Mouse (Mus musculus) MEL (cell line): ENCODE data around the gene Adprh. TPM values are rescaled to one million over a fixed set of nuclear protein-coding genes. Genes with fewer than 3 reads are reported as not detected.

Source experiments
- DNase-seq: peaks from one replicate; pipeline ENCODE4 v3.0.0; 2011; ENCODE audit warnings: low read depth, low spot score
- H3K27ac ChIP-seq: 2 replicates; pipeline ENCODE4 v1.5.1; 2012; ENCODE audit warnings: low read depth, mild to moderate bottlenecking, control low read depth, low read length, moderate library complexity; ENCODE audit not compliant: control insufficient read depth
- H3K27me3 ChIP-seq, 2 experiments: fragments of 150-350 bp in 1 of 2; sonication (generic) in 1 of 2; 2 replicates each; pipeline ENCODE4 v1.6.1; 2012; ENCODE audit warnings: low read length in 2 of 2, mild to moderate bottlenecking in 2 of 2, improper control_type of control experiment in 1 of 2, moderate library complexity in 1 of 2; ENCODE audit not compliant: insufficient read depth in 2 of 2, control insufficient read depth in 1 of 2
- H3K36me3 ChIP-seq, 2 experiments: 2 replicates each; pipeline ENCODE4 v1.6.1; 2012 to 2014; ENCODE audit warnings: low read length in 2 of 2, improper control_type of control experiment in 1 of 2, inconsistent platforms in 1 of 2, mild to moderate bottlenecking in 1 of 2; ENCODE audit not compliant: insufficient read depth in 2 of 2, control insufficient read depth in 1 of 2
- H3K4me1 ChIP-seq, 2 experiments: fragments of 150-350 bp in 1 of 2; sonication (generic) in 1 of 2; 2 replicates each; pipeline ENCODE4 v1.6.1; 2012; ENCODE audit warnings: low read length in 2 of 2, improper control_type of control experiment in 1 of 2, mild to moderate bottlenecking in 1 of 2; ENCODE audit not compliant: insufficient read depth in 2 of 2, control insufficient read depth in 1 of 2
- H3K4me3 ChIP-seq, 2 experiments: fragments of 150-350 bp in 1 of 2; sonication (generic) in 1 of 2; 2 replicates each; pipeline ENCODE4 v1.5.1; 2012; ENCODE audit warnings: low read depth in 2 of 2, low read length in 2 of 2, mild to moderate bottlenecking in 2 of 2, moderate library complexity in 2 of 2, control low read depth in 1 of 2, improper control_type of control experiment in 1 of 2; ENCODE audit not compliant: control insufficient read depth in 1 of 2, insufficient read depth in 1 of 2
- H3K79me2 ChIP-seq: 2 replicates; pipeline ENCODE4 v1.6.1; 2012; ENCODE audit warnings: mild to moderate bottlenecking, low read length, moderate library complexity; ENCODE audit not compliant: control insufficient read depth, poor library complexity, insufficient read depth
- H3K9ac ChIP-seq: 2 replicates; pipeline ENCODE4 v1.6.1; 2012; ENCODE audit warnings: low read depth, mild to moderate bottlenecking, control low read depth, low read length, moderate library complexity; ENCODE audit not compliant: control insufficient read depth, poor library complexity, severe bottlenecking
- H3K9me3 ChIP-seq: fragments of 150-350 bp; sonication (generic); replicated peaks from 2 replicates; pipeline ENCODE4 v1.6.1; 2012; ENCODE audit warnings: mild to moderate bottlenecking, low read length, improper control_type of control experiment, moderate library complexity; ENCODE audit not compliant: insufficient read depth
- CHD1 ChIP-seq: IDR thresholded peaks from 2 replicates; pipeline ENCODE4 v1.6.1; 2012; ENCODE audit warnings: low read depth, mild to moderate bottlenecking, inconsistent platforms, low read length, improper control_type of control experiment
- ELF1 ChIP-seq: IDR thresholded peaks from 2 replicates; pipeline ENCODE4 v1.6.1; 2014; ENCODE audit warnings: low read depth, mild to moderate bottlenecking, inconsistent platforms, low read length, improper control_type of control experiment, moderate library complexity
- EP300 ChIP-seq, 2 experiments: IDR thresholded peaks; 2 replicates each; pipeline ENCODE4 v1.6.1; 2011; ENCODE audit warnings: improper control_type of control experiment in 2 of 2, low read length in 2 of 2, low read depth in 1 of 2, mild to moderate bottlenecking in 1 of 2
- ETS1 ChIP-seq: IDR thresholded peaks from 2 replicates; pipeline ENCODE4 v1.6.1; 2012; ENCODE audit warnings: low read depth, mild to moderate bottlenecking, inconsistent platforms, low read length, improper control_type of control experiment, moderate library complexity
- GABPA ChIP-seq: IDR thresholded peaks from 2 replicates; pipeline ENCODE4 v1.6.1; 2012; ENCODE audit warnings: low read depth, mild to moderate bottlenecking, inconsistent platforms, low read length, improper control_type of control experiment, moderate library complexity
- GATA1 ChIP-seq: IDR thresholded peaks from 2 replicates; pipeline ENCODE4 v1.6.1; 2011; ENCODE audit warnings: low read depth, low read length, improper control_type of control experiment
- MAX ChIP-seq: IDR thresholded peaks from 2 replicates; pipeline ENCODE4 v1.6.1; 2011; ENCODE audit warnings: low read length, improper control_type of control experiment
- MAZ ChIP-seq: IDR thresholded peaks from 2 replicates; pipeline ENCODE4 v1.6.1; 2012; ENCODE audit warnings: low read depth, mild to moderate bottlenecking, inconsistent platforms, low read length, improper control_type of control experiment
- MYB ChIP-seq: IDR thresholded peaks from 2 replicates; pipeline ENCODE4 v1.6.1; 2011; ENCODE audit warnings: mild to moderate bottlenecking, low read depth, low read length, improper control_type of control experiment
- MYC ChIP-seq: IDR thresholded peaks from 2 replicates; pipeline ENCODE4 v1.6.1; 2011; ENCODE audit warnings: low read depth, mild to moderate bottlenecking, low read length, improper control_type of control experiment, moderate library complexity
- POLR2AphosphoS2 ChIP-seq: IDR thresholded peaks from 2 replicates; pipeline ENCODE4 v1.6.1; 2011; ENCODE audit warnings: low read length, improper control_type of control experiment
- POLR2AphosphoS5 ChIP-seq: IDR thresholded peaks from 2 replicates; pipeline ENCODE4 v1.6.1; 2012; ENCODE audit warnings: low read depth, borderline replicate concordance, mild to moderate bottlenecking, inconsistent platforms, low read length, moderate library complexity, mixed read lengths
- RAD21 ChIP-seq: IDR thresholded peaks from 2 replicates; pipeline ENCODE4 v1.6.1; 2011; ENCODE audit warnings: mild to moderate bottlenecking, low read depth, low read length, improper control_type of control experiment
- RCOR1 ChIP-seq: IDR thresholded peaks from 2 replicates; pipeline ENCODE4 v1.6.1; 2012; ENCODE audit warnings: low read depth, mild to moderate bottlenecking, inconsistent platforms, low read length, improper control_type of control experiment
- SMC3 ChIP-seq: IDR thresholded peaks from 2 replicates; pipeline ENCODE4 v1.6.1; 2011; ENCODE audit warnings: low read depth, low read length, improper control_type of control experiment
- TAL1 ChIP-seq: IDR thresholded peaks from 2 replicates; pipeline ENCODE4 v1.6.1; 2012; ENCODE audit warnings: mild to moderate bottlenecking, inconsistent platforms, low read length, moderate library complexity, mixed read lengths
- TCF12 ChIP-seq: IDR thresholded peaks from 2 replicates; pipeline ENCODE4 v1.6.1; 2014; ENCODE audit warnings: low read depth, mild to moderate bottlenecking, inconsistent platforms, low read length, improper control_type of control experiment, moderate library complexity
- USF1 ChIP-seq: IDR thresholded peaks from 2 replicates; pipeline ENCODE4 v1.6.1; 2014; ENCODE audit warnings: low read depth, mild to moderate bottlenecking, inconsistent platforms, low read length, improper control_type of control experiment, moderate library complexity
- ZKSCAN1 ChIP-seq: IDR thresholded peaks from 2 replicates; pipeline ENCODE4 v1.6.1; 2012; ENCODE audit warnings: low read depth, mild to moderate bottlenecking, inconsistent platforms, low read length, improper control_type of control experiment, moderate library complexity
- ZMIZ1 ChIP-seq: IDR thresholded peaks from 2 replicates; pipeline ENCODE4 v1.6.1; 2012; ENCODE audit warnings: low read depth, mild to moderate bottlenecking, inconsistent platforms, low read length, improper control_type of control experiment, moderate library complexity
- ZNF384 ChIP-seq: IDR thresholded peaks from 2 replicates; pipeline ENCODE4 v1.6.1; 2012; ENCODE audit warnings: low read depth, mild to moderate bottlenecking, inconsistent platforms, low read length, improper control_type of control experiment
- polyA plus RNA-seq, 2 experiments: library from polyadenylated mRNA; stranded (reverse) in 1 of 2; unstranded in 1 of 2; fragments of >175 nt in 1 of 2; fragments of >200 nt in 1 of 2; gene quantifications; 2 replicates each; pipeline versions ENCODE4 v1.2.1 to v1.2.4; 2012; ENCODE audit warnings: low replicate concordance in 2 of 2, low read depth in 1 of 2; ENCODE audit not compliant: insufficient read length in 2 of 2, insufficient read depth in 1 of 2, missing spikeins in 1 of 2
- total RNA-seq: library from RNA; depleted of rRNA; stranded (reverse); fragments of 300-350 nt; gene quantifications from 2 replicates; pipeline ENCODE4 v1.2.3, GENCODE M21; 2012

Gene Adprh
- total and polyA plus RNA-seq, 3 experiments: 20.1 to 86.7 TPM; not detected in 1

DNA sequence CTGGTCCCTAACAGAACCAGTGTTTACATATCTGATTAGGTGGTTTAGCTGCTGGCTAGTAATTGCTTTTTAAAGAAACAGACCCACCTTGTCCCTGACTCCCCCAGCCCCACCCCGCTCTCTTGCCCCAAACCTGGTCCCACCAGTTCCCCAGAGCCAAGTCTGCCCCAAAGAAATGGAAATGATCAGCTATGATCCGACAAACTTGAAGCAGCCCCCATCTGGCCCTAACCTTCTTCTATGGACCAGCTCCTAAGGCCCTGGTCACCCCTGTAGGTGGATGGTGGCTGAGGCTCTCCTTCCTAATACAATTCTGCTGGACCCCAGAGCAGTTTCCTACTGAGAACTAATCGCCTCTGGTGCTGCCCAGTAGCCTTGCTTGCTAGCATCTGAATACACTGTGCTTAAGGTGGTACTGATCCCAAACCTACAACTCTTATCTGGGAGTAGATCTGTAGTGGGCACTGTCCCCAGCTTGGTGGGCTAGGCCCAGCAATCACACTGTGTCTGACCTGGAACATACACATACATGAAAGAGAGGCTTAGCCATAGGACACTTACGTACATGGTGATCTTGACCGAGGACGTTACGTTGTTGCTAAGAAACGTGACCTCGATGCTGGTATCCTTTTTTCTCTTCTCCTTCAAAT is 52.1 kb downstream of the Adprh start:
- H3K36me3 ChIP-seq: peaks cover 0 to 8% of the 10 kb centered on the region in 2 experiments; a peak in 2 of 4 replicates
- peaks cover 0 to 13% of the 10 kb centered on the region in 2 experiments; a peak in 3 of 4 replicates for H3K4me1 ChIP-seq
- DNase-seq: no peak
- no peak for TF ChIP-seq GABPA
- TF ChIP-seq CHD1: no peak
- TF ChIP-seq MAX: no peak
- no peak for TF ChIP-seq MYB
- no peak for TF ChIP-seq ZKSCAN1
- TF ChIP-seq SMC3: no peak
- H3K4me3 ChIP-seq: no peak overlapping the region
- H3K79me2 ChIP-seq: no peaks in the 10 kb centered on the region
- H3K27ac ChIP-seq: no peak overlapping the region
- H3K27me3 ChIP-seq: no peaks in the 10 kb centered on the region
- no peaks in the 10 kb centered on the region for H3K9me3 ChIP-seq
- no peak overlapping the region for H3K9ac ChIP-seq

DNA sequence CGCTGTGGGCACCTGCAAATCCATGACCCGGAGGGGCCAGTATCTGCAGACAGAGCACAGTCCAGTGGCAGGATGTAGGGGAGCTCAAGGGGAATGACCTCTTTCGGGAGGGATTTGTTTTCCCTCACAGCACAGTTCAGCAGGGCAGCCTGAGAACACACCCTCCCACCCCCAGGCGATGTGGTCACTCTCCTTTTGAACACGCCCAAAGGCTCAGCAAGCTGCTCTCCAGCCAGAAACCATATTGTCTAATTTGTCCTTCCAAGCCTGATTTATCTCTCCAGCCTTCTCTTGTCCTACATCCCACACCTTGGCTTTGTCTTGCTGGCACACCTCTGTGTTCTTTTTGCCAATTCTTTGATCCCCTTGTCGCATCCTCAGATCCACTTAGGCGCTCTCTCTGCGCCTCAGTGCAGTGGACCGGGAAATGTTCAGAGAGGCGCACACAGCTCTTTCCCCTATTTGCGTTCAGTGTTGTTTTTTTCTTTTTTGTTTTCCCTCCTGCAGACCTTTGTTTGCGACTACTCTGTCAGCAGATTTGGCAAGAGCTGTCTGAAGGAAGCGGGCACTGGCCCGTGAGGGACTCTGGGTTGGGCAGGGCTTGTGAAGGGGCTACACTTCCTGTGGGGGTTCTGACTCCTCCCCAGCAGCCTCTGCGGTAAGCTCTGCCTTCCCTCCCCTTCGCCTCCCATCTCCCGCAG is 52.8 kb downstream of the Adprh start:
- no peaks in the 10 kb centered on the region for H3K9me3 ChIP-seq
- TF ChIP-seq ETS1 (no peak), ZNF384 (no peak), EP300 (IDR thresholded peaks at IDR 0.05; ENCODE audit: low read depth in 1 of 2, low read length in 2 of 2) (no peak), GATA1 (no peak), TAL1 (no peak), RAD21 (no peak), TCF12 (no peak), POLR2AphosphoS2 (no peak), ZKSCAN1 (no peak), SMC3 (no peak), MAZ (no peak), ELF1 (no peak), POLR2AphosphoS5 (no peak), MYC (no peak), USF1 (no peak), ZMIZ1 (no peak), RCOR1 (no peak)
- no peaks in the 10 kb centered on the region for H3K79me2 ChIP-seq
- H3K9ac ChIP-seq: no peak overlapping the region
- no peak overlapping the region for H3K27ac ChIP-seq
- H3K36me3 ChIP-seq: peaks cover 0 to 16% of the 10 kb centered on the region in 2 experiments; a peak in 2 of 4 replicates
- no peak for DNase-seq
- no peaks in the 10 kb centered on the region for H3K27me3 ChIP-seq
- H3K4me1 ChIP-seq: peaks cover 5 to 19% of the 10 kb centered on the region in 2 experiments
- no peak overlapping the region for H3K4me3 ChIP-seq
